Mouse (Mus musculus) cerebellum, postnatal 14 days (tissue): ENCODE measurements at regions not wholly inside any gene's neighbourhood (a gene's known extent, or its start where the extent isn't known, plus 50 kb on each side); places are given as distances from the start of the nearest gene placed in this dataset.

Experiments
- DNase-seq, 2 experiments: peaks; one replicate each; pipeline ENCODE4 v3.0.0; 2021; ENCODE audit warnings: mixed read lengths in 2 of 2

DNA sequence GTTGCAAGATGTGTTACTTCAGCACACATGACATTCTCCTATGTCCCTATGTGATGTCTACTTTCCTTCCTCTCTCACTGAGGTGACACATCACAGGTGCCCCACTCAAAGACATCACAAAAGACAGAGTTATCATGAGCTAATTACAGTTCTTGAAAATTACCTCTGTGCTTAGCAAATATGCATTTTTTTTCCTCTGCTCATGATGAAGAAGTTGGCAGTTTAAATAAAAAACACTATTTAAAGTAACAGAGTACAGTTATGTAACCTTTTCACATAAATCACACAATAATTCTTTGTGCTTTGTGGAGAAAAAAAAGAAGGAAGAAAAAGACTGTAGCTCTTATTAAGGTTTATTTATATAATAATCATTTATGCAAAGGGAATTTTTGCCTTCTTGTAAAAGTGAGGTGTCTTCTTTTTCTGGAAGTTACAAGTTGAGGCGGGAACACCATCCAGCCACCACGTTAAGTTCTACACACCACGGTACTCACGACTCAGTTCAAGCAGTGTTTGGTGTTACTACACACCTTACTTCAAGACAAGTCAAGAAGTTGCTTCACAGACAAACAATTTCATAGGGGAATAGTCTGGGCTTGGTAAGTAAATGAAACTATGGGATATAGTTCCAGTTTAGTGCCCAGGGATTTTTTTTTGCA, 193.0 kb upstream of the Cited2 start:
- no peak for DNase-seq

DNA sequence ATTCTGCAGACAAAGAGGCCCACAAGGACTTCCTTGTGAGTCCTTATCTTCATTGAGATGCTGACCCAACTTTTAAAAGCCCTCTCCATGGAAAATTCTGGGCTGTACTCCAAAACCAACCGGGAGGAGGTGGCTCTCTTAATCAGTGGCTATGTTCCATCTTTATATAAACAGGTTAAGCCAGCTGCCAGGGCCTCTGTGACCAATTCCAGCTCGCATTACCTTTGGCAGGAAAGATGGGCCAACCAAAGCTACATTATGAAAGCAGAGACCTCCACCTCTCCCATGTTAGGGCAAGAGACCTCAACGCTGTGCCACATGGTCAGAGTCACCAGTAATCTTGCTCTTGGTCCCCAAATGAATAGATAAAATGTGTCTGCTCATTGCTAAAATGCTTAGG, 192.0 kb upstream of the Cited2 start:
- DNase-seq, result no peak

DNA sequence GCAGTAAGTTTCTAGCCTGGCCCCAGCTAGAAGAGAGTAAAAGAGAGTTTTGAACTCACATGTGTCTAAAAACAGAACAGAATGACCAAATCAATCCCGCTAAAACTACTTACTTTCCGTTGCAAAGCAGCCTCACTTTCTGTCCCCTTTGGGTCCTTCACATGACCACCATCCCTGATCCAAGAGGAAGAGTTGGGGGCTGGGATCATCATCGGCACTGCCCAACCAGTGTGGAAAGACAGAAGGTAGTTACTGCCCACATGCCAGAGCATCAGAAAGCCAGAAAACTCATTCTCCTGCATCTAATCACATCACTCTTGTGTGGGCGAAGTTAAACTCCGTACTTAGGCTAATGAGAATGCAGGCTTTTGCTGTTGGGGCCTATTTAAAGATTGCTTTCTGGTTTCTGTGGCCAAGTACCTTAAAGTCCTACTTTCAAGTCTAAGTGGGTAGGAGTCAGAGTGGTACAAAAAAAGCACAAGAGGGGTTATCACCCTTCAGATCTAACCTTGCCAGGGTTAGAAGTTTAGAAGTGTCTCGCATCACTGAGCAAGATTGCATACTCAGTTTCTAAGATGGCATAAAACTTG, 184.0 kb upstream of the Cited2 start:
- no peak for DNase-seq

DNA sequence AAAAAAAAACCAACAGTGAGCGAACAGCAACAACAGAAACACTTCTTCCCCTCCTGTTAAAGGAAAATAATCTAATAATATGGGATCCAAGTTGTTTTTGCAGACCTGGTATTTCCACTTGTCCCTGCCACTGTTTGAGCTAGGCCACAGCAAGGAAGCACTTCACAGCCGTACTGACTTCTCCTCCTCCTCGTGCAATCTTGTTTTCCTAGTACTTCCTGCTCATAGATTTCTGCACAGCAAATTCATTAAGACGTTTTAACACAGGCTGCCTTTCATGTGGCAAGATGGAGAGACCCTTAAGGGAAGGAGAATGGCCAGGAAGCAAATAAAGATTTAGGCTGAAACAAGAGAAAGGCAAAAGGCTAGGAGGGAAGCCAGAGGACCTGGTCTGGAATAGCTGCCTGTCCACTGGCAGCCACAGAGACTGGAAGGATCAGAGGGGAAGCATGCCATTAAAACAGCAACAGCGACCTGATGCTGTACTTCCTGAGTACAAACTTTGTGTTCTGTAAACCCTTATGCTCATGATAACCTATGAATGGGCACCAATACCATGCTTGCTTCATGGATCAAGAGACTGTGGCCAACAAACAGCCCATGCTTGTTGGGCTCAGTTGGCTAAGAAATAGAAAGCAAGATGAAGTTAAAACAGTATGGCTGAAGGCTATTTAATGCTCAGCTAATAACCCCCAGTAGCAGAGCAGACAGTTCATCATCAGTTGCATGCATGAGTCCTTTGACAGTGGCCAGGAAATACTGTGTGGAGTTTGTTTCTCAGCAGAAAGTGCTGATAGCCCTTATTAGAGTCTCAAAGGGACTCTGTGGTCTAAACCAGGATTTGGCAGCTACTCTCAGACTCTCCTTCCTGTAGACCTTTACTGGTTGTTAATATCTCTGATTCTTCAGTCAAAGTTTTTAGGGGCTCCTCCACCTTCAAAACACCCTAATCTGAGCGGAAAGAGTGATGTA, 182.3 kb upstream of the Cited2 start:
- DNase-seq, result no peak

DNA sequence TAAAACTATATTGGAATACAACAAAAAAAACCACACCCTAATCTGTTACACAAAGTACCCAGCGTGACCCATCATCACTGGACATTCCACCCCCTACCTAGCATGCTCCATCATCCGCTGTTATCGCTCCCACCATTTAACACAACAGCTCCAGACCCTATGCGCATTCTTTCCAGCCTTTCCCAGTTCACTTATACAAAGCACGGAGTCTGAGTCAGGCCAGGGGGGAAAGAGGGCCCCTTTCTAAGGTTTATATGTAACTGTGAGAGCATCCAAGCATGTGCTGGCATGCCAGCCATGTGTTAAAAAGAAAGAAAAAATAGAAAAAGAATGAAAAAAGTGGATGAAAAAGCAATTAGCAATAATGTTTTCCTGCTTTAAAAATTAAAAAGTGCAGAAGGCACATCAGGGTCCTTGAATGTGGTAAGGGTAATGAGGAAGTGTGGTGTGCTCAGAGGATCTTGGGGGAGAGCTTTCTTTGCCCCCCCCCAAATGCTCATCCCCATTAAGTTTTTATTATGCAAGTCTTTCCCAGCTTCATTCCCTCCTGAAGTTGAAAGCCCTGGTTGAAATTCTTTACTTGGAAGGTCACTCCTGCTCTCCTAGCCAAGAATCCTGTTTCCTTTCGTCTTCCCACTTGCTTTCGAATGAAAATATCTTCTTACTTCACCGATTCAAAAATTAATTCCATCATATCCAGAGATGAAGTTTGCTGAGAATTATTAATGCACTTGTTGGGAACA, 180.7 kb upstream of the Cited2 start:
- DNase-seq, result no peak

DNA sequence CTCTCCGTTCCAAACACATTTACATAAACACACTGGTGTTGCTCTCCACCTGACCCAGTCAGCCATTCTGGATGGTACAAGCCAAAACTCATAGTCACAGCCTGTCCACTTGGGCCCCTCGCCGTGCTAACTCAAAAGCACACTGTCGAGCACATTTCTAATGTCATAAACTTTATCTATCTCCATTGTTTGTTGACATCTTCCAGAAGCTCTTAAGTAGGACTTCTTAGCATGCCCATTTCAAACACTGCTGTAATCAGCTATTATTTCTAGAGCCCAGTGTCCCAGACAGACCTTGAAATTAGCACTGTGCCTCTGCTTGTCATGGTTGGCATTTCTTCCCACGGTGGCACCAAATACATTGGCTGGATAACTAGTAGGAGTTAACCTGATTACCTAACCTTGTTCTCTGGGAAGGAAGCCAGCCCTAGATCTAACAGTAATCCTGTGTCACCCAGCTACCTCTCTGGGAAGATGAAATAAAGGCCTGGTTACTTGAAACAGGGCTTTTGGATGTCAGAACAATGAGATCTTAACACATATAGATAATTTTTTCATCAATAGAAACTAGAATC, 180.1 kb upstream of the Cited2 start:
- no peak for DNase-seq

DNA sequence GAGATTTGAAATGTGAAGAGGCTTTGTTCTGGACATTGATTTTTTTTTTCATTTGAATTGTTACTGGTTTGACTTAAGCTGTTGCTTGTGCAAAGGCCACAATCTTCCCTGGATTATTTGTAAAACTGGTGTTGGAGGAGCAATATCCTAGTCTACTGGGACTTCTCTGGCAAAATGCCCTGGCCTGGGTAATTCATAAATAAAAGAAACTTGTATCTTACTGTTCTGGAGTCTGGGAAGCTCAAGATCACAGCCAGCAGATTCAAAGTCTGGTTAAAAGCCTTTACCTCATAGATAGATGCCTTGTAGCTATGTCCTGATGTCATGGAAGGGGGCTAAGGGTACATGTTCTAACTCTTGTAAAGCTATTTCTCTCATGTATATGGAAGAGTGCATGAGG, 177.7 kb upstream of the Cited2 start:
- no peak for DNase-seq

DNA sequence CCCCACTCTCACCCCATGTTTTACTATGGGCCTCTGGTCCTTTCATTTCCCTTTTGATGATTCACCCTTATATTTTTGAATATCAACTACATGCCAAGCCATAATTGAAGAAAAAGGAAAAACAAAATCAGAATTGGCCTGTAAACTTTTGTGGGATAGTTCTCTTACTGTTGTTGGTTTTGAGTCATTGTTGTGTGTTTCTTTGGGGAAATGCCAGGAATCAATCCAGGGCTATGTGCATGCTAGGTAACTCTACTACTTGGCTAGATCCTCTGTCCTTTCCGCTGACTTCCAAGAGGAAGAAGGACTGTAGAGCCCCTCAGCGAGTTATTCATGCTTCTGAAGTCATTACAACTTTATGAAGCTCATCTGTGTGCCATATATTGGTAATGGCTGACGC, 175.0 kb upstream of the Cited2 start:
- DNase-seq, result no peak

DNA sequence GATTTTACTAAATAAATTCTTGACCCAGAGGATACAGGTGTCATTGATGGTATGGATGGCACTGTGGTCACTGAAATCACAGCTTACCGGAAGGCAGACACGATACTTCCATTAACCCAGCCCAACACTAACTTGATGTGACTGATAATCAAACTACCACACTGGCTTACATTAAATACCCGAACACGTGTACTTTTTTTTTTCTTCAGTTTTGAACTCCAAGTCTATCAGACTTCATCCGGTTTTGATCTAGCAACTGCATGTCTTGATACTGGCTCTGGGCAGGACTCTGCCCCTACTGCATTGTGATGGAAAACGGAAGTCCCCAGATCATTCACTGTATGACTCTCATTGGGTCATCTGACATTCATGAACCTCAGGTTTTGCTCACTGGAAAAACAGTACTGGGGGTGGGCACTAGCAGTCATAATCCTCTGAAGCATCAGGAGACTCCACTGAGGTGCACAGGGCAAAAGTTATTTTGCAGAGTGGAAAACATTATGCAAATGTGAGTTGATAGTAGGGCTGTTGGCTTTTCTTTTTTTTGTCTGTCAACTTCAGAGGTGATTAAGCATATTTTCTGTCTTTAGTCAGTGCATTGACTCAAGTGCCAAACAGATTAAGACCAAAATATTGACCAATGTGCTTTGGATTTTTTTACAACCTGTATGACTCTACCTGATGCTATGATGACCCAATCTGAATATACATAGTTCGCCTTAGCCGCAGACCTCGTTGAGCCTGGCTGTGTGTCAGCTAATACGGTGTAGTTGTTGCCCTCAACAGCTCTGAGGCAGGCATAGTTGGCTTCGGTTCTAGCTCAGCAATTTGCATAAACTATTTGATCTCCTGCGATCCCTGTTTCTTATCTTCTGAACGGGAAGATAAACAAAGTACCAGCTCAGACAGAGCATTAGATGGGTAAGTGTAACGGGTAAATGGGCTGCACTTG, 174.1 kb upstream of the Cited2 start:
- no peak for DNase-seq

DNA sequence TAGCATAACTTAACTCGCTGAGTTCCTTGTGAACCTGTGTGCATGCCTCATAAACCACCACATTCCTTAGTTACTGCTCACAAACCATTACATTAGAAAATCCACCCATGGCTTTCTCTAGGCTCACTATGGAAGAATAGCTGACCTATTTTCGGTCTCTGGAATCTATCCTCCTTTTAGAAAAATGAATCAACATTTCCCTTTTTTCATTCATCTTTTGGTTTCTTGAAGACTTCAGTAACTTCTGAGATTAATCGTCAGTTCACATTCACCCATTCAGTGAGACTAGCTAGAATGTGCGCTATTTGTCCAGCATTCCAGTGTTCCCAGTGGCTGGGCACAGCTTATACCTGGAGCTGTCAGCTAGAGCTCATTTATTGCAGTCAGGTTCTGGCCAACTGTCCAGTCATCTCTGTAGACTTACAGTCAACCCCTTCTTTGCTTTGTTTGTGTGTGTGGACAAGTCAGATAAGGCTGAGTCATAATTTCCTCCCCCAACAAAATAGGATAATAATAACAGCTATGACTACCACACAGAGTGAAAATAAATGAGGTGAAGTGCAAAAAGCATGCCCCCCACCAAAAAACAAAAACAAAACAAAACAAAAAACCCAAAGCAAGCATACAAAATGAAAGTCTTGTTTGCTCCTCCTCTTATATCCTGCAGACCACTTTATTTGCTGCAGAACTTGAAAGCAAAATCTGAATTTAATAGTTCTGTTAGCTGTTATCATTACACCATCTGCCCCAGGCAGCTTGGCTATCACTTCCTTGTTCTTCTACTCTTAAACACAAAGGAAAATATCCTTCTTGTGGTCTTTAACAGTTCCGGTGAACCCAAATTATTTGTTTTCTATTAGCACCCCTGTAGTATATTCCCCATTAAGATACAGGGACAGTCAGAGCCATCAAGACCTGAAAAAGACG, 173.0 kb upstream of the Cited2 start:
- no peak for DNase-seq

DNA sequence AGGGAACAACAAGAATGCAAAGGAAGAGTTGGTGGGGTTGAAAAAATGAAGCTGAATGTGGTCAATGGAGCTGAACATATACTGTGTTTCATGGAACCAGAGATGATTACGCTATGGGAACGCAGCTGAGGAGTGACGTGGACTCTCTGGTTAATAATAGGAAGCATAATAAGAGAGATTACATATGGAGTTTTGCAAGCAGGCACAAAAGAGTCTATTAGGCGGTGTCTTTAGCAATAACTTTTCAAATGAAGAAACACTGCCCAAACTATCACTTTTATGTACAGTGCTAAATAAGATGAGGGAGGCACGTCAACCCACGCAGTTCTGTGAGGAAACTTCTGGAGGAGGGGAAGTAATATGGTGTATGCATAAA, 172.4 kb upstream of the Cited2 start:
- DNase-seq, result no peak

DNA sequence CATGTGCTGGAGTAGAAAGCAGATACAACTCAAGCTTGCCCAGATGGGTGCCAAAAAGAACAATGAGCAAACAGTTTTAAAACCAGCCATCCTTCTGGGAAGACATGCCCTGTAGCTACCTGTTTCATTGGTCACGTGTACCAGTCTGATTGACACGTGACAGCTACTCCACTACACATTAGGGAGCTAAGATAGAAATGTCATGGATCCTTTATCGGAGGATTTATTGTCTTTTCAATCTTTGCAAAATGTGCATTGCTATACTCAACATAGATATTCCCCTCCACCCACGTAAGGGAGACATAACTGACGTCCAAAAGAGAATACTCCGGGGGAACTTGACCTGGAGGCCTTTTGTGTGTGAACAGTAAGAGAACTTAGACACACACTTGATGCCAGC, 171.1 kb upstream of the Cited2 start:
- no peak for DNase-seq

DNA sequence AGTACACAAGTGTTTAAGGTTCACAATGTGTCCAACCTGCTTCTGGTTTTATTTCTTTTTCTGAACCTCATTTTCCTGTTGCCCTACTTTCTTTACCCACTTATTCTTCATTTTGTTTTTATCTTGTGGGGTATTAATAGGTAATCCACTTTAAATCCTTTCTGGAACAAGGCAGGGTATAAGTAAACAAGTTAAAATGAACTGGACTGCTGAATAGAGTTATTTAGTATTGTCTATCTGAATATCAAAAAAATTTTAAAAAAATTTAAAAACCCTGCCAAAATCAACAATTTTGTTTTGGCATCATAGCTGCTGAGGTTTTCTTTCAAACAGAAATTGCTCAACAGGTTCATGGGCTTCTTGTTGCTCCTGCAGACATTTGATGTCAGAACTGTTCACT, 170.7 kb upstream of the Cited2 start:
- no peak for DNase-seq

DNA sequence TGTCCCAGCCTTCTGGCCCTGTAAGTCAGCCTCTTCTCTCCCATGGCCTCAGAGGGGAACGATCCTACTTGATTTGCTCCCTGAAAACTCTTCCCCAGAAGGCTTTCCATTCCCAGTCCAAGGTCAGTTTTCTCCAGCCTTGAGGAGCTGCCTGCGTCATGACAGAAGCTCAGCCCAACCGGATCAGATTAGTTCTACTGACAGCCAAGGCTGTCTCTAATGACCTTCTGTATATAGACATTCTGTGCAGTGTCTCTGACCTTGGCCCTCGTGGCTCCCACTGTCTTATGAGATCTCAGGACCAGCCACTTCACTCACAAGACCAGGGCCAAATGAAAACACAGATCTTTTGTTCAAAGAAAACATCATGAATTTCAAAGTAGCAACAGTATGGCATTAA, 166.6 kb upstream of the Cited2 start:
- DNase-seq, result no peak

DNA sequence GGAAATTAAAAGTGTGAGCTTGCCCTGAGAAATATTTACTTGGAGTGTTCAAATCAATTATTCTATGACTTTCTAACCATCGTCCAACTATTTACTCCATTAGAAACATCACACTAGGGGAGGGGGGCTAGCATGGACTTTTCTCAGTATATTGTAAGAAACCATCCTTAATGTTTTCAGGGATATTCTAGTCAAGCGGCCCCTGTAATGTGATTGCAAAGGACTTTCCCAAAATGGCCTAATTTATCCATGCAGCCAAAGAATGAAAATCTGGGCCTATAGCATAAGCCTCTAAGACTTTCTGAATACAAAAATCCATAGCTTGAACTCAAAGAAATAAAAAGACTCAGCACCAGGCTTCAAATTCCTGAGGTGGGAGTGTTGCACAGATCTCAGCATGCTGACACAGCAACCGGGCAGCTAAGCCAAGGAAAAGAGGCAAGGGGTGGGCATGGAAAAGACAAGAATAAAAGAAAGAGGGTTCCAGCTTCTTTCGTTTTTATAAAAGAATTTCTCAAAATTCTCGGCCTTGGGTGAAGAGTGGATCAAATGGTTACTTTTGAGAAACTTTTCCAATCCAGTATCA, 163.6 kb upstream of the Cited2 start:
- no peak for DNase-seq

DNA sequence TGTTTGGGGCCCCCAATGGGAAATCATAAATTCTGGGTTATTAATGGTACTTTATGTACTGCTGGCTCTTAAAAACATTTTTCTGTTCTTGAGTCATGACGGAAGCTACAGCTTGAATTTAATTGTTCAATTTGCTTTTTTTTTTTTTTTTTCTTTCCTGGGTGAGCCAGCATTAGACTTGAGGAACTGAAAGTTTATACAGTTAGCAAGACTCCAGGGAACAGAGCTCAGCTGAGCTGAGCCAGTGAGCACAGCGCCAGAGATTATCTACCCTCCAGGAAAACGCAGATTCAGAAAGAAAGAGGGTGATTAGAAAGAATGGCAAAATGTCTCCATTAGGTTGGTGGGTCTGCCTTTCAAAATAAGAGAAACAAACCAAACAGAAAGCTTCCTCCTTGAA, 163.0 kb upstream of the Cited2 start:
- DNase-seq, result no peak

DNA sequence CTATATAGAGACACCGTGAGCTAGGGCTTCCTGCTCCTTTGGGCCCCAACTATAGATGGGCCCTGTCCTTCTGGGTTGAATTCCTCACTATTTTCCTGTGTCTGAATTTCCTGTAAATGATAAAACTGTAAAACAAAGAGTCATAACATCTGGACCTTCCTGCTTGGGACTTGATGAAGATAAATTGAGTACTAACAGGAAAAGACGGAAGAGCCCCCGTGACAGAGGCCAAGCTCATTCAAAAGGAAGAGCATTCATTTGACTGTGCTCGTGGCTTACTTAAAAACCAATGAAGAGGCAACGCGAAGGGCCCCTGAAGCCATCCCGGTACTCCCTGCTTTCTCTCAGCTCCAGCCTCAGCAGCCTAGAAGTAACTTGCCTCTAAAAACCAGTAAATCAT, 161.6 kb upstream of the Cited2 start:
- no peak for DNase-seq

DNA sequence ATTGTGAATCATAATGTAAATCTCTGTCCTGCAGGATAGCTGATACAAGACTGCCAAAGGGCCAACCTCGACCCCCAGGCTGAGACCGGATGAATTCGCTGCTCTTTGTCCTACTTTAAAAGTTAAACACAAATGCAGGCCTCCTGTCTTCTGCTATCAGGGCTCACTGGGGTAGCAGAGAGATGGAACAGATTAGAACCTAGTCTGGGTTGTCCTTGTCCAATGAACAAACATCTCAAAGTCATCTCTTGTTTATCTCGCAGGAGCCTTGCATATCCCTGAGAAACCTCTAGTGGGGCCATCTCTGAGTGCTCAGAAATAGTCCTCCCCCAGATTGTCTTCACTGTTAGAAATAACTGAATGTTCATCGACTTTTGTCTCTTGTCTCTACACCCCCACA, 161.0 kb upstream of the Cited2 start:
- no peak for DNase-seq

DNA sequence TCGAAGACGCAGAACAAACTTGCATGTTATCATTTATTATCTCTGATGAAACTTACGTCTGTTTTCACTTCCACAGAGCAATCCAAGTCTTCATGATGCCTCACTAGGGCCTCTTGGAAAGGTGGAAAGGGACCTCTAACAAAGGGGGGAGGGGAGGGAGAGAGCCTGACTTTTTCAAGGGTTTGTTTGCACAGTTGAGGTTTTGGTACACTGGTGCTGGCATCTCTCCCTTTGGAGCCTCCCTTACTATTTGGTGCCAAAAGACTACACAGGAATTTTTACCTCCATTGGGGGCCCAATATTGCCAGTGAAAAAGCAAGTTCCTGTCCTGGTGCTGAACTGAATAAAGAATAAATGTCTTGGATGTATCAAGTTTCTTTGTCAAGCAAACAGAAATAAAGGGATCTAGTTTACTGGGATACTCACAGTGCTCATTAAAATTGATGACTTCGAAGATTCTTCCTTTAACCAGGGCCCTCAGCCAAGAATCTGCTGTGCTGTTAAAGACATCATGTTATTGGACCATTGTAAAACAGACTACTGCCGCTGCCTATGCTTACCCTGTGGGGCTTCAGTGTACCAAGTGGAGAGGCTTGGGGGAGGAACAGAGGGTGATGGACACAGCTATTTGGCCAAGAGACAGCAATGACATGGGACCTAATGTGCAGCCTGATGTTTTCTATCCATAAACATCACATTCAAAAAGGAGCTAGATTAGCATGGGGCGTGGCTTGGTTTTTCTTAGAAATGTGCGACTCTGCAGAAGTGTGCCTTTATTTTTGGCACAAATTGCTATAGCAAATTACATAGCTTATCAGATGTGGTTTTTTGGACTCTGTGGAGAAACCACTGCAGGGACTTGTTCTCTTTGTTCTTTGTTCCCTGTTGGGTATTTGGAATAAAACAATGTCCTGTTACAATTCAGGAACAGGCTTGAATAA, 160.3 kb upstream of the Cited2 start:
- DNase-seq, result peak; percentile 11 to 27
